ENCODE assay signal across 8 mouse cellular contexts in the genomic region with DNA sequence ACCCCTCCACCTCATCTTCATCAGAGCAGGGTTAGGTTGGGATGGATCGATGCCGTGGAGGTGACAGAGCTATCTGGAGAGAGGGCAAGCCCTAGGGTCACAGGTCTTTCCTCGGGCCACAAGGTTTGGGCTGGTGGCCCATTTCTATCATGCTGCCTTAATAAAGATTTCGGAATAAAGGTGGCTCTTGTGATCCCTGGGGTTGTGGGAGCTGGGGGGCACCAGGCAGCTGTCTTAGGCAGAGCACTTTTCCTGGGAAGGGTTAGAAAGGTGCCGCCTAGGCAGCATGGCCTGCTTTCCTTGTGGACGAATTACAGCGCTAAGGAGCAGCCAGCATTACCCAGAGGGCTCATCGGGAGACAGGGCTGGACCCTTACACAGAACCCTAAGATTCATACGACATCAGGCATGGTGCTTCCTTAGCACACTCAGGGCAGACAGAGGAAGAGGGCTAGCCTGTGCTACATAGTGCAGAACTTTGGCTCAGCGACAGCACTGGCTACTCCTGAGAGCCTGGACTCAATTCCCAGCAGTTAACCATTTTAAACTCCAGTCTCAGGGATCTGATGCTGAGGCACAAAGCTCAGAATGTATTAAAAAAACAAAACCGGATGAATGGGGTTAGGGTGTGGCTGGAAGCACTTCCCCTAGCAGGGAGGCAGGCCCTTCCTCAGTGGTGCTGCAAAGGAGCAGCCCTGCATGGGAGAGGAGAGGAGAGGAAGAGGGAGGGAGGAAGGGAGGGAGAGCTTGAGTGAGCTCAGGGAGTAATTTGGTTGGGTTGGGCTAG. TPM values are rescaled to one million over a fixed set of nuclear protein-coding genes. Genes with fewer than 3 reads are reported as not detected.
DNase-seq lines count a peak whose midpoint lies in the region; ATAC-seq and TF ChIP-seq lines count a peak whose summit lies in the region.

No protein-coding gene starts in this region.

- intact Hi-C loops in gastrocnemius, adult 2 months (cut with DNase I) = no loop called here
- intact Hi-C loops in left cerebral cortex, postnatal 36 days (cut with DNase I) = loop anchor here (5.0 kb wide), 1 partner anchor 87 kb away; no protein-coding TSS in a partner anchor

- no peak for TF ChIP-seq CTCF in gastrocnemius, adult 2 months (IDR thresholded peaks at IDR 0.05)
- no peak for TF ChIP-seq CTCF in cerebellum, adult 2 months (IDR thresholded peaks at IDR 0.05; ENCODE audit: borderline replicate concordance, insufficient read depth, low read depth, low read length)

- no peaks in the 10 kb centered on the region for H3K9me3 ChIP-seq in intestine, embryonic 16.5 days (ENCODE audit: control insufficient read depth, low read length)
- H3K9me3 ChIP-seq in megakaryocyte, embryonic 14.5 days = no peaks in the 10 kb centered on the region

- peaks cover 29% of the 10 kb centered on the region for H3K4me1 ChIP-seq in intestine, embryonic 16.5 days (ENCODE audit: control insufficient read depth, insufficient read depth, low read length)
- H3K4me1 ChIP-seq in megakaryocyte, embryonic 14.5 days = peaks cover 70% of the 10 kb centered on the region
- peaks cover 7% of the 10 kb centered on the region for H3K4me1 ChIP-seq in cerebellum, adult 2 months (ENCODE audit: control insufficient read depth, insufficient read depth, low read length)

- no peak for DNase-seq in gastrocnemius, adult 2 months
- no peak for DNase-seq in gastrocnemius, adult 18-20 months (ENCODE audit: low spot score)
- peak; percentile 59 for DNase-seq in ZHBTc4 (ENCODE audit: low read depth, low spot score)
- no peak for DNase-seq in left cerebral cortex, postnatal 36 days (ENCODE audit: low spot score in 2 of 2)
- no peak for DNase-seq in cerebellum, adult 2 months
- DNase-seq in natural killer cell, adult 2 months (ENCODE audit: low spot score in 2 of 2) = no peak

- H3K27me3 ChIP-seq in intestine, embryonic 16.5 days (replicated peaks; ENCODE audit: control insufficient read depth, insufficient read depth, low read length) = no peaks in the 10 kb centered on the region
- H3K27me3 ChIP-seq in megakaryocyte, embryonic 14.5 days (replicated peaks) = no peaks in the 10 kb centered on the region
- H3K27me3 ChIP-seq in cerebellum, adult 2 months (ENCODE audit: control insufficient read depth, insufficient read depth, low read length) = no peaks in the 10 kb centered on the region

- H3K4me3 ChIP-seq in gastrocnemius, adult 2 months = no peak overlapping the region
- H3K4me3 ChIP-seq in intestine, embryonic 16.5 days (ENCODE audit: low read length) = no peak overlapping the region
- peak overlapping the region; percentile 77 for H3K4me3 ChIP-seq in megakaryocyte, embryonic 14.5 days (replicated peaks)
- H3K4me3 ChIP-seq in cerebellum, adult 2 months (replicated peaks; ENCODE audit: insufficient read depth, low read depth, low read length) = no peak overlapping the region

- ATAC-seq in intestine, embryonic 16.5 days = no peak

- H3K27ac ChIP-seq in gastrocnemius, adult 2 months = peak overlapping the region; percentile 88
- peak overlapping the region; percentile 52; the same call in 1 of the 2 replicates for H3K27ac ChIP-seq in intestine, embryonic 16.5 days (ENCODE audit: low read length)
- H3K27ac ChIP-seq in cerebellum, adult 2 months (ENCODE audit: insufficient read depth, low read length) = no peak overlapping the region

- WGBS in intestine, embryonic 16.5 days = 75% methylated on average over 11 of the region's 11 CpGs
- 75% methylated on average over 11 of the region's 11 CpGs for WGBS in cerebellum, adult 2 months

- H3K36me3 ChIP-seq in intestine, embryonic 16.5 days (ENCODE audit: control insufficient read depth, insufficient read depth, low read length) = peaks cover 24% of the 10 kb centered on the region
- H3K36me3 ChIP-seq in megakaryocyte, embryonic 14.5 days (replicated peaks; ENCODE audit: low read length) = peaks cover 90% of the 10 kb centered on the region

- no peak overlapping the region for H3K4me2 ChIP-seq in intestine, embryonic 16.5 days (ENCODE audit: low read depth, low read length)

- 0 out of 2 replicates have a peak overlapping the region, but pooled peaks have one; percentile 32 for H3K9ac ChIP-seq in intestine, embryonic 16.5 days (ENCODE audit: low read depth, low read length)

- no peak for TF ChIP-seq POLR2A in cerebellum, adult 2 months (IDR thresholded peaks at IDR 0.05; ENCODE audit: borderline replicate concordance, insufficient read depth, low read length)

RNA-seq across cellular contexts. Expression of gene Bysl, which starts 11.6 kb away (rescaled TPM):
- 10 to 100 TPM; 14.2 to 16.0 TPM for total RNA-seq in gastrocnemius, adult 2 months (2021)
- total RNA-seq in gastrocnemius, adult 18-20 months (2021) = 10 to 100 TPM; 13.9 to 15.3 TPM
- polyA plus RNA-seq in intestine, embryonic 16.5 days (2015; fragmentation: Nextera tagmentation; extraction: Ambion mirVana) = 17.7 and 22.0 TPM in 2 replicates
- 7.8 and 17.7 TPM in 2 replicates for polyA plus RNA-seq in megakaryocyte, embryonic 14.5 days (2012; ENCODE audit: insufficient read depth, low replicate concordance)
- total RNA-seq in left cerebral cortex, postnatal 36 days (2021) = 10 to 100 TPM; 17.5 to 18.1 TPM
- polyA plus RNA-seq in cerebellum, adult 2 months (2012; rRNA removed) = 13.6 and 14.9 TPM in 2 replicates

RNA-seq across cellular contexts. Expression of gene Med20, which starts 11.7 kb away (rescaled TPM):
- total RNA-seq in gastrocnemius, adult 2 months (2021) = 10 to 100 TPM; 17.9 to 18.3 TPM
- 10 to 100 TPM; 14.7 to 15.4 TPM for total RNA-seq in gastrocnemius, adult 18-20 months (2021)
- 40.4 and 41.4 TPM in 2 replicates for polyA plus RNA-seq in intestine, embryonic 16.5 days (2015; fragmentation: Nextera tagmentation; extraction: Ambion mirVana)
- 2.3 TPM in 1 of 2 replicates, not detected in the other for polyA plus RNA-seq in megakaryocyte, embryonic 14.5 days (2012; ENCODE audit: insufficient read depth, low replicate concordance)
- total RNA-seq in left cerebral cortex, postnatal 36 days (2021) = 10 to 100 TPM; 24.7 to 30.7 TPM
- polyA plus RNA-seq in cerebellum, adult 2 months (2012; rRNA removed) = 43.7 and 47.1 TPM in 2 replicates

RNA-seq across cellular contexts. Expression of gene Gm20517, which starts 11.7 kb away (rescaled TPM):
- total RNA-seq in gastrocnemius, adult 2 months (2021) = 1 to 10 TPM in 1 of 2 experiments, under 1 TPM in 1; 0.82 to 2.4 TPM
- total RNA-seq in gastrocnemius, adult 18-20 months (2021) = 1 to 10 TPM; 1.6 to 2.6 TPM
- 0.73 and 0.78 TPM in 2 replicates for polyA plus RNA-seq in intestine, embryonic 16.5 days (2015; fragmentation: Nextera tagmentation; extraction: Ambion mirVana)
- 0.29 and 0.81 TPM in 2 replicates for polyA plus RNA-seq in megakaryocyte, embryonic 14.5 days (2012; ENCODE audit: insufficient read depth, low replicate concordance)
- 1 to 10 TPM; 4.5 to 7.8 TPM for total RNA-seq in left cerebral cortex, postnatal 36 days (2021)
- 1.7 and 2.1 TPM in 2 replicates for polyA plus RNA-seq in cerebellum, adult 2 months (2012; rRNA removed)

RNA-seq across cellular contexts. Expression of gene Usp49, which starts 30.8 kb away (rescaled TPM):
- 1 to 10 TPM; 3.1 to 4.5 TPM for total RNA-seq in gastrocnemius, adult 2 months (2021)
- 1 to 10 TPM; 3.0 to 3.5 TPM for total RNA-seq in gastrocnemius, adult 18-20 months (2021)
- polyA plus RNA-seq in intestine, embryonic 16.5 days (2015; fragmentation: Nextera tagmentation; extraction: Ambion mirVana) = 3.8 and 4.2 TPM in 2 replicates
- polyA plus RNA-seq in megakaryocyte, embryonic 14.5 days (2012; ENCODE audit: insufficient read depth, low replicate concordance) = 1.2 and 3.7 TPM in 2 replicates
- total RNA-seq in left cerebral cortex, postnatal 36 days (2021) = 10 to 100 TPM; 10.6 to 13.5 TPM
- polyA plus RNA-seq in cerebellum, adult 2 months (2012; rRNA removed) = 11.1 and 11.2 TPM in 2 replicates
